ENCODE assay signal across 26 mouse cellular contexts in the genomic region with DNA sequence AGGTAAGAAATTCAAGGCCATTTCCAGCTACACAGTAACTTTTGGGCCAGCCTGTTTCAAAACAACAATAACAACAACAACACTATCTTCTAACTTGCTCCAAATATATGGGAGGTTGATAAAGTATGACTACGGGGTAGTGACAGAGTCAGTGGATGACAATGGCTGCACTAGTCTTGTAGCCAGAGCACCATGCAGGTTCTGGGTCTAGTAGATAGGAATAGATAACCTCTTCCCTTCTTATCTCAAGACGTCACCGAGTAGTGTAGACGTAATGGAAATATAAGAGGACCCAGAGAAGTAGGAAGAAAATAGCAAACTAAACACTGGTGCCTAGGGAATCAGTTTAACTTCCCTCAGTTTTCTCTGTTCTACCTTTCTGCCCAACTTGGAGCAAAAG.
"Had no signal": no experiment of that assay in that cellular context is flagged by ENCODE, and none has a peak within 500 bp of the region (broad histone marks: within the 10 kb centered on the region; RNA-seq: fewer than 3 reads in every experiment).

No protein-coding gene starts in this region.

- H3K4me3 ChIP-seq: embryonic facial prominence, embryonic 10.5 days; embryonic facial prominence, embryonic 12.5 days; embryonic facial prominence, embryonic 13.5 days; embryonic facial prominence, embryonic 15.5 days; erythroblast, embryonic 14.5 days; forebrain, embryonic 10.5 days; forebrain, embryonic 12.5 days; forebrain, embryonic 13.5 days; forebrain, embryonic 15.5 days; gastrocnemius, adult 2 months; heart, adult 2 months; heart, embryonic 10.5 days had no signal

- H3K27ac ChIP-seq: embryonic facial prominence, embryonic 10.5 days; embryonic facial prominence, embryonic 12.5 days; embryonic facial prominence, embryonic 13.5 days; embryonic facial prominence, embryonic 15.5 days; forebrain, embryonic 10.5 days; forebrain, embryonic 12.5 days; forebrain, embryonic 13.5 days; forebrain, embryonic 15.5 days; gastrocnemius, adult 2 months; heart, adult 2 months; heart, embryonic 10.5 days had no signal

- H3K27me3 ChIP-seq: embryonic facial prominence, embryonic 12.5 days; embryonic facial prominence, embryonic 13.5 days; embryonic facial prominence, embryonic 15.5 days; forebrain, embryonic 12.5 days; forebrain, embryonic 13.5 days; forebrain, embryonic 15.5 days had no signal

- H3K36me3 ChIP-seq: embryonic facial prominence, embryonic 10.5 days; embryonic facial prominence, embryonic 12.5 days; embryonic facial prominence, embryonic 13.5 days; embryonic facial prominence, embryonic 15.5 days; forebrain, embryonic 10.5 days; forebrain, embryonic 12.5 days; forebrain, embryonic 15.5 days; heart, embryonic 10.5 days had no signal

- H3K9me3 ChIP-seq: embryonic facial prominence, embryonic 10.5 days; embryonic facial prominence, embryonic 12.5 days; embryonic facial prominence, embryonic 13.5 days; embryonic facial prominence, embryonic 15.5 days; forebrain, embryonic 10.5 days; forebrain, embryonic 12.5 days; forebrain, embryonic 13.5 days; forebrain, embryonic 15.5 days; heart, embryonic 10.5 days had no signal

- H3K9ac ChIP-seq: embryonic facial prominence, embryonic 12.5 days; embryonic facial prominence, embryonic 13.5 days; embryonic facial prominence, embryonic 15.5 days; forebrain, embryonic 12.5 days; forebrain, embryonic 13.5 days; forebrain, embryonic 15.5 days; forebrain, postnatal 0 days had no signal

- DNase-seq: cerebellum, adult 9-10 months; cerebellum, adult 9-11 months; cerebellum, postnatal 10 days; cerebellum, postnatal 14 days; cerebellum, postnatal 25 days; cerebellum, postnatal 36 days; embryo, embryonic 11 days; forebrain, postnatal 0 days; gastrocnemius, adult 2 months; gastrocnemius, postnatal 10 days; gastrocnemius, postnatal 14 days; gastrocnemius, postnatal 25 days; gastrocnemius, postnatal 36 days; heart, adult 11 months; heart, adult 18-20 months; heart, adult 2 months had no signal

- H3K4me1 ChIP-seq: embryonic facial prominence, embryonic 10.5 days; embryonic facial prominence, embryonic 12.5 days; embryonic facial prominence, embryonic 13.5 days; embryonic facial prominence, embryonic 15.5 days; forebrain, embryonic 10.5 days; forebrain, embryonic 12.5 days; forebrain, embryonic 13.5 days; forebrain, embryonic 15.5 days; heart, embryonic 10.5 days had no signal
